Mouse (Mus musculus) retina, postnatal 1 day (tissue): Measurements from ENCODE around the gene Vmn1r86.
"Not testable (repeated sequence)": the region's sequence is repeated elsewhere in the genome, so short reads cannot be mapped to it uniquely, and the experiment has no call there.

Experiments
- DNase-seq: peaks from one replicate; pipeline ENCODE4 v3.0.0-alpha.2; 2012

The Vmn1r86 gene

GRCm38 (mm10) chr7:13119817-13120216, at the start of gene Vmn1r86:
Gene Vmn1r86, minus strand, starts transcription at chr7:13119917.
- no peak for DNase-seq

GRCm38 (mm10) chr7:13159268-13159667, 39.6 kb upstream of the Vmn1r86 start, which contains the start of gene Vmn1r88:
Gene Vmn1r88, plus strand, starts transcription at chr7:13159568.
- DNase-seq = no peak

GRCm38 (mm10) chr7:13140057-13140456, 20.3 kb upstream of the Vmn1r86 start, which contains the start of gene Vmn1r87:
Gene Vmn1r87, minus strand, starts transcription at chr7:13140157.
- no peak for DNase-seq

- DNase-seq = no peak
Measured at GRCm38 (mm10) chr7:13137340-13137739, 17.6 kb upstream of the Vmn1r86 start.

GRCm38 (mm10) chr7:13131856-13132255, 12.1 kb upstream of the Vmn1r86 start:
- no peak for DNase-seq

- DNase-seq = peak; percentile 2
Measured at GRCm38 (mm10) chr7:13123554-13124153, 3.9 kb upstream of the Vmn1r86 start.

- DNase-seq = no peak
Measured at GRCm38 (mm10) chr7:13095073-13095472, 24.6 kb downstream of the Vmn1r86 start, which contains the start of gene Vmn1r85. Gene Vmn1r85, minus strand, starts transcription at chr7:13095173.

- DNase-seq = no peak
Measured at GRCm38 (mm10) chr7:13072293-13072692, 47.4 kb downstream of the Vmn1r86 start.

GRCm38 (mm10) chr7:13063399-13063798, 56.3 kb downstream of the Vmn1r86 start:
- DNase-seq = not testable (repeated sequence)

- no peak for DNase-seq
Measured at GRCm38 (mm10) chr7:13059536-13059935, 60.2 kb downstream of the Vmn1r86 start.

- peak; percentile 46 for DNase-seq
Measured at GRCm38 (mm10) chr7:13056913-13057700, 62.6 kb downstream of the Vmn1r86 start.

GRCm38 (mm10) chr7:13054287-13055010, 65.3 kb downstream of the Vmn1r86 start, which contains the start of gene Mzf1:
Gene Mzf1, minus strand, starts transcription at chr7:13054764.
- DNase-seq = peak; percentile 99

GRCm38 (mm10) chr7:13053961-13054286, 65.8 kb downstream of the Vmn1r86 start:
- no peak for DNase-seq

GRCm38 (mm10) chr7:13053501-13053900, 66.2 kb downstream of the Vmn1r86 start:
- no peak for DNase-seq

- DNase-seq = no peak
Measured at GRCm38 (mm10) chr7:13053001-13053400, 66.7 kb downstream of the Vmn1r86 start.
